Mouse (Mus musculus) megakaryocyte, embryonic 14.5 days (primary cell): ENCODE results near the gene Rnf157. TPM values are rescaled to one million over a fixed set of nuclear protein-coding genes. Genes with fewer than 3 reads are reported as not detected.

Experiments
- H3K27me3 ChIP-seq: replicated peaks from 2 replicates; pipeline ENCODE3; 2012; ENCODE audit warnings: inconsistent platforms
- H3K36me3 ChIP-seq: replicated peaks from 2 replicates; pipeline ENCODE3; 2012; ENCODE audit warnings: low read length, inconsistent platforms, mixed read lengths
- H3K4me1 ChIP-seq: 2 replicates; pipeline ENCODE4 v1.6.1; 2012; ENCODE audit warnings: inconsistent platforms
- H3K4me3 ChIP-seq: replicated peaks from 2 replicates; pipeline ENCODE3; 2012; ENCODE audit warnings: moderate library complexity, mild to moderate bottlenecking, inconsistent platforms
- H3K9me3 ChIP-seq: 2 replicates; pipeline ENCODE4 v1.6.1; 2012; ENCODE audit warnings: inconsistent platforms
- FLI1 ChIP-seq: IDR thresholded peaks from 2 replicates; pipeline ENCODE4 v1.6.1; 2012; ENCODE audit warnings: low read length, inconsistent platforms, mixed read lengths
- GATA1 ChIP-seq: IDR thresholded peaks from 3 replicates; pipeline ENCODE4 v1.6.1; 2012; ENCODE audit warnings: mixed read lengths, low read length, inconsistent platforms, borderline replicate concordance
- polyA plus RNA-seq: library from polyadenylated mRNA; stranded (reverse); fragments of >175 nt; gene quantifications from 2 replicates; pipeline ENCODE4 v1.2.3, GENCODE M21; 2012; ENCODE audit warnings: low replicate concordance; ENCODE audit not compliant: insufficient read depth

Rnf157 gene
- polyA plus RNA-seq, 1 experiment = 1.8 TPM

- no peak overlapping the region for H3K4me3 ChIP-seq
- H3K27me3 ChIP-seq = peaks cover 79% of the 10 kb centered on the region
- no peaks in the 10 kb centered on the region for H3K9me3 ChIP-seq
- peaks cover 29% of the 10 kb centered on the region for H3K4me1 ChIP-seq
- H3K36me3 ChIP-seq = no peaks in the 10 kb centered on the region
- TF ChIP-seq FLI1 (no peak), GATA1 (no peak)
Measured at GRCm38 (mm10) chr11:116342069-116342791, 70.6 kb downstream of the Rnf157 start.

GRCm38 (mm10) chr11:116337531-116337930 is 75.3 kb downstream of the Rnf157 start:
- Histone ChIP-seq H3K4me3 (no peak overlapping the region), H3K9me3 (no peaks in the 10 kb centered on the region), H3K27me3 (peaks cover 86% of the 10 kb centered on the region), H3K4me1 (peaks cover 45% of the 10 kb centered on the region), H3K36me3 (no peaks in the 10 kb centered on the region)
- TF ChIP-seq GATA1 (no peak), FLI1 (no peak)

GRCm38 (mm10) chr11:116337000-116337399 is 75.8 kb downstream of the Rnf157 start:
- Histone ChIP-seq H3K4me1 (peaks cover 45% of the 10 kb centered on the region), H3K9me3 (no peaks in the 10 kb centered on the region), H3K27me3 (peaks cover 86% of the 10 kb centered on the region), H3K4me3 (no peak overlapping the region), H3K36me3 (no peaks in the 10 kb centered on the region)
- TF ChIP-seq GATA1 (no peak), FLI1 (no peak)

- H3K9me3 ChIP-seq = no peaks in the 10 kb centered on the region
- H3K4me3 ChIP-seq = no peak overlapping the region
- no peaks in the 10 kb centered on the region for H3K36me3 ChIP-seq
- peaks cover 87% of the 10 kb centered on the region for H3K27me3 ChIP-seq
- peaks cover 44% of the 10 kb centered on the region for H3K4me1 ChIP-seq
- TF ChIP-seq FLI1 (no peak), GATA1 (no peak)
Measured at GRCm38 (mm10) chr11:116336393-116336792, 76.4 kb downstream of the Rnf157 start.

GRCm38 (mm10) chr11:116335244-116336036 is 77.4 kb downstream of the Rnf157 start, which contains the start of gene Foxj1:
Gene Foxj1 (minus strand): TSS chr11:116335399.
- H3K4me3 ChIP-seq = peak within 1 kb of the TSS; percentile 92

GRCm38 (mm10) chr11:116334417-116334782 is 78.4 kb downstream of the Rnf157 start:
- H3K27me3 ChIP-seq = peaks cover 90% of the 10 kb centered on the region
- peak overlapping the region; percentile 92 for H3K4me3 ChIP-seq
- peaks cover 42% of the 10 kb centered on the region for H3K4me1 ChIP-seq
- H3K9me3 ChIP-seq = no peaks in the 10 kb centered on the region
- TF ChIP-seq GATA1 (no peak), FLI1 (no peak)
- no peaks in the 10 kb centered on the region for H3K36me3 ChIP-seq

More at GRCm38 (mm10) chr11:116335244-116336036, 77.4 kb downstream of the Rnf157 start, which contains the start of gene Foxj1:
- Histone ChIP-seq H3K4me1 (peaks cover 42% of the 10 kb centered on the region), H3K36me3 (no peaks in the 10 kb centered on the region), H3K27me3 (peaks cover 90% of the 10 kb centered on the region), H3K9me3 (no peaks in the 10 kb centered on the region)
- TF ChIP-seq FLI1 = no peak
- TF ChIP-seq GATA1 = no peak

GRCm38 (mm10) chr11:116333526-116334416 is 79.1 kb downstream of the Rnf157 start:
- no peak overlapping the region for H3K4me3 ChIP-seq
- peaks cover 42% of the 10 kb centered on the region for H3K4me1 ChIP-seq
- peaks cover 90% of the 10 kb centered on the region for H3K27me3 ChIP-seq
- H3K36me3 ChIP-seq = no peaks in the 10 kb centered on the region
- H3K9me3 ChIP-seq = no peaks in the 10 kb centered on the region
- no peak for TF ChIP-seq GATA1
- TF ChIP-seq FLI1 = no peak

- Histone ChIP-seq H3K4me1 (peaks cover 42% of the 10 kb centered on the region), H3K9me3 (no peaks in the 10 kb centered on the region), H3K36me3 (no peaks in the 10 kb centered on the region), H3K27me3 (peaks cover 84% of the 10 kb centered on the region), H3K4me3 (no peak overlapping the region)
- no peak for TF ChIP-seq GATA1
- TF ChIP-seq FLI1 = no peak
Measured at GRCm38 (mm10) chr11:116332983-116333270, 79.9 kb downstream of the Rnf157 start.

- TF ChIP-seq GATA1 (no peak), FLI1 (no peak)
- no peak overlapping the region for H3K4me3 ChIP-seq
- H3K36me3 ChIP-seq = no peaks in the 10 kb centered on the region
- no peaks in the 10 kb centered on the region for H3K9me3 ChIP-seq
- peaks cover 38% of the 10 kb centered on the region for H3K4me1 ChIP-seq
- peaks cover 83% of the 10 kb centered on the region for H3K27me3 ChIP-seq
Measured at GRCm38 (mm10) chr11:116332232-116332982, 80.4 kb downstream of the Rnf157 start.

GRCm38 (mm10) chr11:116330211-116330518 is 82.7 kb downstream of the Rnf157 start:
- Histone ChIP-seq H3K4me1 (peaks cover 22% of the 10 kb centered on the region), H3K4me3 (no peak overlapping the region), H3K36me3 (no peaks in the 10 kb centered on the region), H3K27me3 (peaks cover 86% of the 10 kb centered on the region), H3K9me3 (no peaks in the 10 kb centered on the region)
- TF ChIP-seq GATA1 (no peak), FLI1 (no peak)
